Mouse (Mus musculus): ENCODE data around the gene Wbp1l. TPM values are rescaled to one million over a fixed set of nuclear protein-coding genes. Genes with fewer than 3 reads are reported as not detected.
"Not testable (repeated sequence)": the region's sequence is repeated elsewhere in the genome, so short reads cannot be mapped to it uniquely, and the experiment has no call there.

Gene Wbp1l
- polyA plus RNA-seq (2016; fragmentation: Nextera tagmentation; extraction: Ambion mirVana) = 49.8 and 52.3 TPM in 2 replicates

DNA sequence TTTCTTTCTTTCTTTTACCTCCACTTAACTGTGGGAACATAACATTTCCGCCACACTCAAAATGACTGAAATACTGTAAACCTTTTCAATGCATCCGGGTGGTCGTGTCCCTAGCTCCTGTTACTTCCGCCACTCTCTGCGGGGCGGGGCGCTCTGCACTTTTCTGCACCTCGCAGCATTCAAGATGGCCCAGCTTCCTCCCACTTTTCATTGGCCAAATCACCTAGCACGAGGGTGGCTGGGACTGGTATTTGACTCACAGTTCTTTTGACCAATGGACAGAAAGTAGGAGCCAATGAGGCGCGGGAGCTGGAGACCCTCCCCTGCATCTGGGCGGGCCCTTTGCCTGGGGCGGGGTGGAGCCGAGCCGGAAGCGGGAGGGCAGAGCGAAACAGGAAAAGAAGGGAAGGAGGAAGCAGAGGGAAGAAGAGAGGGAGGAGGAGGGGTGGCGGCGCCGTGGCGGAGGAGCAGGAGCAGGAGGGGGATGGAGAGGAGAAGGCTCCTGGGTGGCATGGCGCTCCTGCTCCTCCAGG is at the start of gene Wbp1l:
Gene Wbp1l, plus strand, starts transcription at position 365 of the 533 bp plus-strand sequence.
- under 1% methylated on average over 22 of the region's 22 CpGs for WGBS
- Histone ChIP-seq H3K4me1 (peaks cover 21% of the 10 kb centered on the region), H3K9me3 (replicated peaks) (no peaks in the 10 kb centered on the region), H3K27me3 (ENCODE audit: low read depth, poor library complexity, severe bottlenecking) (no peaks in the 10 kb centered on the region), H3K27ac (peak within 1 kb of the TSS; percentile 87), H3K4me3 (peak within 1 kb of the TSS; percentile 94), H3K36me3 (peaks cover 49% of the 10 kb centered on the region)
- peak; percentile 96 for DNase-seq (ENCODE audit: low spot score)

DNA sequence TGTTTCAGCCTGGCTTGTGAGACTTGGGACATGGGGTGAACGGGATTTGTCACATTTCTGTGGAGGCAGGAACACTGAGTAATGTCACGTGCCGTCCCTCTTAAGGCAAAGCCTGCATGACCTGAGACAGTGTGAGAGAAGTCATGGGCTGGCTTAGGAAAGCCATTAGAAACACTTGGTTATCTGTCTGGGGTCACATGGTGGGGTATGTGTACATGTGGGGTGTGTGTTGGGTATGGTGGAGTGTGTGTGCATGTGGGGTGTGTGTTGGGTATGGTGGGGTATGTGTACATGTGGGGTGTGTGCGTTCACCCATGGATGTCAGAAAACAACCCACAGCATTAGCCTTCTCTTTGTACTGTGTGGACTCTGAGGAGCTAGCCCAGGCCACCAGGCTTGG is 48.5 kb upstream of the Wbp1l start:
- H3K36me3 ChIP-seq = peaks cover 76% of the 10 kb centered on the region
- DNase-seq (ENCODE audit: low spot score) = no peak
- H3K9me3 ChIP-seq (replicated peaks) = no peaks in the 10 kb centered on the region
- WGBS = 91% methylated on average over 4 of the region's 4 CpGs
- H3K27ac ChIP-seq = no peak overlapping the region
- no peak overlapping the region for H3K4me3 ChIP-seq
- no peaks in the 10 kb centered on the region for H3K27me3 ChIP-seq (ENCODE audit: low read depth, poor library complexity, severe bottlenecking)
- H3K4me1 ChIP-seq = no peaks in the 10 kb centered on the region

DNA sequence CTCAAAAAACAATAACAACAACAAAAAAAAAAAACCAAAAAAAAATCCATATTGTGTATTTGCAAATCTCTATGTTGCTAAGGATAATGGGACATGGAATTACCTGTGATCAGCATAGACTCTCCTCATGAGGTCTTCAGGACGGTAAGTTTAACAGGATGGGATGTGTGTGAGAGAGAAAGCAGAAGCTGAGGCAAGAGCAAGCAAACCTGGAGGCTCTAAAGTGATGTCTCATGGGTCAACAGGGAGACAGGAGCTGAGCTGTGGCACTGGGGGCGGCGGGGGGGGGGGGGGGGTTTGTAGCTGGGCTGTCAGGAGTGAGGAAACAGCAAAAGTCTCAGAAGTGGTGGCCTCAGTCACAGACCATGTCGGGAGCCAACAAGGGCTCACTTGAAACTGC is 46.4 kb upstream of the Wbp1l start:
- WGBS = 84% methylated on average over 4 of the region's 4 CpGs
- H3K36me3 ChIP-seq = peaks cover 84% of the 10 kb centered on the region

DNA sequence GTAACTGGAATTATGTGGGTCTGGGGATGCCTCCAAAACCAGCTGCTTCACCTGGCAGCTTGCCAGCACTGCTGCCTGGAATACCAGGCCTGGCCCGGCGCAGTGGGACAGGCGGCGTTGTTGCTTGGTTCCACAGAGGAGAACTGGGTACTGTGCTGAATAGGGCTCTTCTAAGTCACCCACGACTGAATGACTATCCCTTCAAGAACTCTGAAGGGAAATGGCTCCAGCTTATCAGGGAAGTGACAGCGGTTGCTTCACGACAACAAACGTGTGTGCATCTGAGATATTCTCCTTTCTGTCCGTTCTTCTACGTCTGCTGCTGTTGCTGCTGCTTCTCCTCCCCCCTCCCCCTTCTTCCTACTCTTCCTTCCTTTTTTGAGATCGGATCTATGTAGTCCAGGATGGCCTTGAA is 45.3 kb upstream of the Wbp1l start:
- no peaks in the 10 kb centered on the region for H3K9me3 ChIP-seq (replicated peaks)
- H3K4me1 ChIP-seq = peaks cover 3% of the 10 kb centered on the region
- H3K27ac ChIP-seq = no peak overlapping the region
- WGBS = 91% methylated on average over 11 of the region's 11 CpGs
- peaks cover 86% of the 10 kb centered on the region for H3K36me3 ChIP-seq
- no peak for DNase-seq (ENCODE audit: low spot score)
- no peak overlapping the region for H3K4me3 ChIP-seq
- H3K27me3 ChIP-seq (ENCODE audit: low read depth, poor library complexity, severe bottlenecking) = no peaks in the 10 kb centered on the region

More for the DNA sequence above, 46.4 kb upstream of the Wbp1l start:
- Histone ChIP-seq H3K9me3 (replicated peaks) (no peaks in the 10 kb centered on the region), H3K4me1 (no peaks in the 10 kb centered on the region), H3K27ac (no peak overlapping the region), H3K4me3 (no peak overlapping the region), H3K27me3 (ENCODE audit: low read depth, poor library complexity, severe bottlenecking) (no peaks in the 10 kb centered on the region)
- DNase-seq (ENCODE audit: low spot score) = no peak

DNA sequence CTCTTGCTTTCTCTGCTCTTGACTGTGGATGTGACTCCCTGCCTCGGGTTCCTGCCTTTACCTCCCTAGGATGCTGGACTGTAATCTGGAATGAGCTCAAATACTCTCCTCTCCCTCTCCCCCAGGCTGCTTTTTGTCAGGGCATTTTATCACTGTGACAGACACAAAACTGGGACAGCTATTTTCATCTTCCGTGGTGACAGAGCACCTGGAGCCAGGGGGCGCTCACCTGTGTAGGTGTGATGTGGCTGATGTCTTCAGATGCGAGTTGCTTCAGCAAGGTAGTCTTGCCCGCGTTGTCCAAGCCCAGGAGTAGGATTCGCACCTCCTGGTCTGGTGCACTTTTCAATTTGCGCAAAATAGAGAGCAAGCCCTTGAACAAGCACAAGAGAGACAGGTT is 40.9 kb upstream of the Wbp1l start:
- Histone ChIP-seq H3K27me3 (ENCODE audit: low read depth, poor library complexity, severe bottlenecking) (no peaks in the 10 kb centered on the region), H3K9me3 (replicated peaks) (no peaks in the 10 kb centered on the region), H3K27ac (no peak overlapping the region), H3K36me3 (peaks cover 60% of the 10 kb centered on the region), H3K4me1 (peaks cover 11% of the 10 kb centered on the region), H3K4me3 (no peak overlapping the region)
- WGBS = 69% methylated on average over 8 of the region's 8 CpGs
- DNase-seq (ENCODE audit: low spot score) = no peak

DNA sequence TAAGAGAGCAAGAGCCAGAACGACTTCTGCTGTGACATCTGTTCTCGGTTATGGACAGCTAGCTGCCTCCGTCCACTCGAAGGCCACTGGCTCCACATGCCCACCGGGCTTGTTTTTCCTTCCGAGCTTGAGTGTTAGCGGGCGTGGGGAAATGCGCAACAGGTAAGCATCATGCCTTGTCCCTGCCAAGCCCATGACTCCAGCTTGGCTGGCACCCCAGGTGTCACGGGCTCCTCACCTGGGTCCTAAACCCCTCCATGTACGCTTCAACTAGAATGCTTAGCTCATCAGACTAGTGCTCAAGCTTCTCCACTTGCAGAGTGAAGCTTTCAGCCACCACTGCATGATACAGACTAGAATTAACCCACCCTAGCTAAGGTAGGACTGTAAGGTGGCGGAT is 40.3 kb upstream of the Wbp1l start:
- Histone ChIP-seq H3K27me3 (ENCODE audit: low read depth, poor library complexity, severe bottlenecking) (no peaks in the 10 kb centered on the region), H3K27ac (no peak overlapping the region), H3K4me1 (peaks cover 11% of the 10 kb centered on the region), H3K36me3 (peaks cover 55% of the 10 kb centered on the region), H3K4me3 (no peak overlapping the region), H3K9me3 (replicated peaks) (no peaks in the 10 kb centered on the region)
- 52% methylated on average over 12 of the region's 12 CpGs for WGBS
- no peak for DNase-seq (ENCODE audit: low spot score)

DNA sequence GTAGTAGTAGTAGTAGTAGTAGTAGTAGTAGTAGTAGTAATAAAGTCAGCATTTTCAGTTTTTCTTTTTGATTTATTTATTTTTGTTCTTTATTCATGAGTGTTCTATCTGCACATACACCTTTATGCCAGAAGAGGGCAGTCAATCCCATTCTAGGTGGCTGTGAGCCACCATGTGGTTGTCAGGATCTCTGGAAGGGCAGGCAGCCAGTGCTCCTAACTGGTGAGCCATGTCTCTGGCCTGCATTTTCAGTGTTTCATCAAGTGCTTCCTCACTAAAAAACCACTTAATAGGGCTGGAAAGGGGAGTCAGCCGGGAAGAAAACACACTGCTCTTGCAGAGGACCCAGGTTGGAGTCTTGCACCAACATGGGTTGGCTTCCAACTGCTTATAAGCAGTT is 36.8 kb upstream of the Wbp1l start:
- H3K36me3 ChIP-seq = peaks cover 33% of the 10 kb centered on the region
- H3K27me3 ChIP-seq (ENCODE audit: low read depth, poor library complexity, severe bottlenecking) = no peaks in the 10 kb centered on the region
- peaks cover 11% of the 10 kb centered on the region for H3K4me1 ChIP-seq
- no peak overlapping the region for H3K27ac ChIP-seq
- no peak for DNase-seq (ENCODE audit: low spot score)
- no peaks in the 10 kb centered on the region for H3K9me3 ChIP-seq (replicated peaks)
- H3K4me3 ChIP-seq = no peak overlapping the region
- WGBS = 28% methylated on average over 1 of the region's 1 CpGs

DNA sequence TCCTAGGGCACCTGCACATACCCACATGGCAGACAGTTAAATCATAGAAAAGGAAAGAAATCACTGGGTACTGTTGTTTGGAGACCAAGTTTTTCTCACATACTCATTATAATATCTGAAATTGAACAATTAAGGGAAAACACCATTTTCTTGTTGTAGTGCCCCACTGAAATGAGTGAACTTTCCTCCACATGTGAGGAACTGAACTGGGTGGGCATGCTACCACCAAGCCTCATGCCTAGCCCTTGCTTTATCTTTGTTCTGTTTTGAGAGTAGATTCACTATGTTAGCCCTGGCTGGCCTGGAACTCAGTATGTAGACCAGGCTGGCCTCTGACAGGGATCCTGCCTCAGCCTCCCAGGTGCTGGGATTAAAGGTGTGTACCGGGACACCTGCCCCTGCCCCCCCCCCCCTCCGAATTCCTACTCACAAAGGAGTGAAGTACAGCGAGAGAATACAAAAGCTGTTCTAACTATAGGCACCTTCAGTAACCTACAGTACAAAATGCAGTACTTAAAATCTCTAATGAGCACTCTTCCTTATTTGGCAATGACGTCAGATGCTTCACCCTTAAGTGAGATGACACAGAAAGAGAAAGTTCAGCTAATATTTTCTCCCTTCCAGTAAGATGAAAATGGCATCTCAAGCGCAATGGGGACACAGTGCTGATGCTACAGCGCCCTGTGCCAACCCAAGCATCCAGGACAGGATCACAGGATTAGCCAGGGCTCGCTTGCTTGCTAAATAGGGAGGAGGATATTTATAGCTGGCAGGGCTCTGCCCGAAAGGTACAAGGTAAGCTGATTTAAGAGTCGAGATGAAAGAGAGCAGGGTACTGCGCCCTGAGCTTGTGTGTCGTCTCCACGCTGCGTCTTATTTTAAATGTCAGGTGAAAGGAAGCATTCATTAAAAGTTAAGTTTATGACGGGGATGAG is 36.0 kb upstream of the Wbp1l start:
- Histone ChIP-seq H3K27me3 (ENCODE audit: low read depth, poor library complexity, severe bottlenecking) (no peaks in the 10 kb centered on the region), H3K27ac (no peak overlapping the region), H3K36me3 (peaks cover 33% of the 10 kb centered on the region), H3K9me3 (replicated peaks) (no peaks in the 10 kb centered on the region), H3K4me3 (no peak overlapping the region), H3K4me1 (peaks cover 11% of the 10 kb centered on the region)
- no peak for DNase-seq (ENCODE audit: low spot score)
- 90% methylated on average over 14 of the region's 14 CpGs for WGBS

DNA sequence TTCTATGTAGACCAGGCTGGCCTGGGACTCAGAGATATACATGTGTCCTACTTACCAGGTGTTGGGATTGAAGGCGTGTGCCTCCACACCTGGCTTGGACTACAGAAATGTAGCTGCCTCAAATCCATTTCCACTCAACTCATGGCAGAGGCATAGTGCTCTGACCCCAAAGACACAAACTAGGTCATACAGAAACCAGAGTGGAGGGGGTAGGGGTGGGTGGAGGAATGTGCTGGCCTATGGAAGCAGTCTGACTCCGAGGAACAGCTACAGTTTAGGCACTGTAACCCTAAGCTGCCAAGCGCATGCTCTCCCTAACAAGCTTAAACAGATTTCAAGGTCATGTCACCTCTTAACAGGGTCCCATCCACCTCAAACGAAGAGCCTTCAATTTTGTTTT is 35.3 kb upstream of the Wbp1l start:
- Histone ChIP-seq H3K36me3 (peaks cover 31% of the 10 kb centered on the region), H3K4me1 (peaks cover 8% of the 10 kb centered on the region), H3K27ac (no peak overlapping the region), H3K9me3 (replicated peaks) (no peaks in the 10 kb centered on the region), H3K4me3 (no peak overlapping the region), H3K27me3 (ENCODE audit: low read depth, poor library complexity, severe bottlenecking) (no peaks in the 10 kb centered on the region)
- DNase-seq (ENCODE audit: low spot score) = no peak
- WGBS = 88% methylated on average over 4 of the region's 4 CpGs

DNA sequence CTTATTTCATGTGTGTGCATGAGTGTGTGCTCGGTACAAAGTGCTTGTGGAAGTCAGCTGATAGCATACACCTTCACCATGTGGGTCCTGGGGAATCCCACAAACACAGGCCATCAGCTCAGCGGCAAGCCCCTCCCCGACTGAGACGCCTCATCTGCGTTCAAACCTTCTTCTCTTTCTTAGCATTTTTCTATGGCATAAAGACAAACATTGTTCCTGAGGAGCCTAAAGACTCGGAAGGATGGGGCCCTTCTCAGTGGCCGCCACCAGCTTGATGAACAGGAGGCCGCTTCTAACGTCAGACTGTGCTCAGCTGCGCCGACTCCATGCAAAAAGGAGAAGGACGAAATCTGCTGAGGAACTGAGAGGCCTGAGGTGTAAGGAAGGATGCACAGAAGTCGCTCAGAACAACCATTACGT is 34.8 kb upstream of the Wbp1l start:
- Histone ChIP-seq H3K36me3 (peaks cover 31% of the 10 kb centered on the region), H3K4me1 (peaks cover 3% of the 10 kb centered on the region), H3K4me3 (no peak overlapping the region), H3K9me3 (replicated peaks) (no peaks in the 10 kb centered on the region), H3K27me3 (ENCODE audit: low read depth, poor library complexity, severe bottlenecking) (no peaks in the 10 kb centered on the region), H3K27ac (no peak overlapping the region)
- WGBS = 87% methylated on average over 14 of the region's 14 CpGs
- DNase-seq (ENCODE audit: low spot score) = no peak

DNA sequence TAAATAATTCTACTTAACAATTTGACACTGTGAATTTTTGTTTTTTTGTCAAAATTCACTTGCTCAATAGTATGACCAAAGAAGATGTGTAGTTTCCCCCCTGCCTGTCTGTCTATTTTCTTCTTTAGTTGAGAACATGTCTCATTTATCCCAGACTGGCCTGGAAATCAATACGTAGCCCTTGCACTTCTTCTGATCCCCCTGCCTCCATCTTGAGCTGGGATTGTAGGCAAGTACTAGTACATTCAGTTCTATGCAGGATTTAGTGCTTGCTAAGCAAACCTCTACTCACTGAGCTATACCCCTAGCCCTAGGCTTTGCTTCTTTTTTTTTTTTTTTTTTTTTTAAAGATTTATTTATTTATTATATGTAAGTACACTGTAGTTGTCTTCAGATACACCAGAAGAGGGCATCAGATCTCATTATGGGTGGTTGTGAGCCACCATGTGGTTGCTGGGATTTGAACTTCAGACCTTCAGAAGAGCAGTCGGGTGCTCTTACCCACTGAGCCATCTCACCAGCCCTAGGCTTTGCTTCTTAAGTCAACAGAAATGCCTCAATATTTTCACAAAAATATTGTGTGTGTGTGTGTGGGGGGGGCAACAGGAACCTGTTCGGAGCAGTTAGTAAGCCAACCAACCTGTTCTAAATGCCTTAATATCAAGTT is 27.5 kb upstream of the Wbp1l start:
- not testable (repeated sequence) for DNase-seq (ENCODE audit: low spot score); H3K9me3 ChIP-seq (replicated peaks)

DNA sequence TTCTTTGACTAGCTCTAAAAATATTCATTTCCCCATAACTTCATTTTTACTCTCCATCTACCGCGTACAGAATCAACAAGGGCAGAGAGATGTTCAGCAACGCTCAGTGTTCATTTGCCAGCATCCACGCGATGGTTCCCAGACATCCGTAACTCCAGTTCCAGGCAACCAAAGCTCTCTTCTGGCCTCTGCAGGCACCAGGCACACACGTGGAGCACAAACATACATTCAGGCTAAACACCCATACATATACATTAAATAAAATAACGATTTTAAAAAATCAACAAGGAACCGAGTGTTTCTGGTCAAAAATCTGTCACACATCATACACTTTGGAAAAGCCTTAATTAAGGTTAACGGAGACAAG is 27.0 kb upstream of the Wbp1l start:
- no peak for DNase-seq (ENCODE audit: low spot score)
- Histone ChIP-seq H3K4me1 (peaks cover 36% of the 10 kb centered on the region; the same call in 1 of the 2 replicates), H3K4me3 (peak overlapping the region; percentile 82), H3K9me3 (replicated peaks) (no peaks in the 10 kb centered on the region), H3K27me3 (ENCODE audit: low read depth, poor library complexity, severe bottlenecking) (no peaks in the 10 kb centered on the region), H3K36me3 (peaks cover 11% of the 10 kb centered on the region), H3K27ac (peak overlapping the region; percentile 89)
- WGBS = 35% methylated on average over 10 of the region's 10 CpGs

More for the DNA sequence above, 27.5 kb upstream of the Wbp1l start:
- Histone ChIP-seq H3K4me3 (peak overlapping the region; percentile 82), H3K36me3 (peaks cover 11% of the 10 kb centered on the region), H3K4me1 (peaks cover 36% of the 10 kb centered on the region; the same call in 1 of the 2 replicates)
- not testable (repeated sequence) for H3K27me3 ChIP-seq (ENCODE audit: low read depth, poor library complexity, severe bottlenecking); H3K27ac ChIP-seq
- WGBS = 89% methylated on average over 3 of the region's 3 CpGs

DNA sequence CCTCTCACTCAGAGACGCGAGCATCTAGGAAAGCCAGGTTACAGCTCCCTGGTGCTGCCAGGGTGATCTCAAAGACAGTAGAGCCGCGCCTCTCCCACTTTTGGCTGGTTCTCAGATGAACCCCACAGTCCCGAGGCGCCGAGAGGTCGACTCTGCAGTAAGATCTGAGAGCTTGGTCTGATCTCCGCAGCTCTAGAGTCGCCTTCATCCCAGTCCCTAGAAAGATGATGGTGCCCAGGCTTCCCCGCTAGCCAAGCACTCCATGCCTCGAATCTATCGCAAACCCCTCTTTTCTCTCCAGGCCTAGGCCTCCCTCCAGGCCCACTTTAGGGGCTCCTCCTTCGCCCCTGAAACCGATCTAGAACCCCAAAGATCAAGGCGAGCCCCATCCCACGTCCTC is 26.3 kb upstream of the Wbp1l start:
- H3K27me3 ChIP-seq (ENCODE audit: low read depth, poor library complexity, severe bottlenecking) = no peaks in the 10 kb centered on the region
- peak overlapping the region; percentile 89 for H3K27ac ChIP-seq
- DNase-seq (ENCODE audit: low spot score) = no peak
- H3K9me3 ChIP-seq (replicated peaks) = no peaks in the 10 kb centered on the region
- peak overlapping the region; percentile 82 for H3K4me3 ChIP-seq
- H3K4me1 ChIP-seq = peaks cover 36% of the 10 kb centered on the region; the same call in 1 of the 2 replicates
- WGBS = under 1% methylated on average over 17 of the region's 17 CpGs
- peaks cover 6% of the 10 kb centered on the region for H3K36me3 ChIP-seq
